Mouse (Mus musculus) limb, embryonic 13.5 days (tissue): Measurements from ENCODE around the gene Srpx. TPM values are rescaled to one million over a fixed set of nuclear protein-coding genes. Genes with fewer than 3 reads are reported as not detected.

Source experiments
- ATAC-seq: fragments of 200-750 bp; cut with Nextera tagmentation; 2 replicates; pipeline ENCODE4 v1.8.0; 2017; ENCODE audit warnings: low read depth, moderate number of reproducible peaks, moderate TSS enrichment; ENCODE audit not compliant: low FRiP score
- H3K27ac ChIP-seq: fragments of 300-500 bp; sonication (generic); 2 replicates; pipeline ENCODE4 v1.5.1; 2015; ENCODE audit warnings: inconsistent platforms, mild to moderate bottlenecking, moderate library complexity
- H3K27me3 ChIP-seq: fragments of 300-500 bp; sonication (generic); 2 replicates; pipeline ENCODE4 v1.6.1; 2015; ENCODE audit warnings: mild to moderate bottlenecking, inconsistent platforms
- H3K36me3 ChIP-seq: fragments of 300-500 bp; sonication (generic); 2 replicates; pipeline ENCODE4 v1.6.1; 2015; ENCODE audit warnings: inconsistent platforms, mild to moderate bottlenecking, moderate library complexity
- H3K4me1 ChIP-seq: fragments of 300-500 bp; sonication (generic); 2 replicates; pipeline ENCODE4 v1.6.1; 2015; ENCODE audit warnings: inconsistent platforms
- H3K4me2 ChIP-seq: fragments of 300-500 bp; sonication (generic); replicated peaks from 2 replicates; pipeline ENCODE4 v1.6.1; 2015; ENCODE audit warnings: inconsistent platforms, mild to moderate bottlenecking, moderate library complexity
- H3K4me3 ChIP-seq: fragments of 300-500 bp; sonication (generic); 2 replicates; pipeline ENCODE4 v1.5.1; 2015; ENCODE audit warnings: moderate library complexity, mild to moderate bottlenecking, inconsistent platforms
- H3K9ac ChIP-seq: fragments of 300-500 bp; sonication (generic); 2 replicates; pipeline ENCODE4 v1.6.1; 2015; ENCODE audit warnings: mild to moderate bottlenecking, inconsistent platforms
- H3K9me3 ChIP-seq: fragments of 300-500 bp; sonication (generic); 2 replicates; pipeline ENCODE4 v1.6.1; 2016; ENCODE audit warnings: inconsistent platforms
- WGBS: fragments of 180-500 bp; shearing (Covaris S2); methylation state at CpG from one replicate; pipeline ENCODE4 v1.1.7; 2015; 5-methylcytosine and 5-hydroxymethylcytosine counted together
- polyA plus RNA-seq: library from polyadenylated mRNA; unstranded; fragments of >200 nt; fragmentation: Nextera tagmentation; extraction: Ambion mirVana; gene quantifications from 2 replicates; pipeline ENCODE4 v1.2.1, GENCODE M21; 2015

Gene Srpx
- polyA plus RNA-seq, 1 experiment from 2014 or later = 29.4 TPM

GRCm38 (mm10) chrX:10069405-10069804 is 48.1 kb downstream of the Srpx start:
- no peak overlapping the region for H3K4me3 ChIP-seq
- no peak overlapping the region for H3K4me2 ChIP-seq
- no peak for ATAC-seq
- no peaks in the 10 kb centered on the region for H3K27me3 ChIP-seq
- no peak overlapping the region for H3K27ac ChIP-seq
- H3K9me3 ChIP-seq = no peaks in the 10 kb centered on the region
- H3K36me3 ChIP-seq = no peaks in the 10 kb centered on the region
- no peak overlapping the region for H3K9ac ChIP-seq
- whole genome bisulfite sequencing = 73% methylated on average over 4 of the region's 4 CpGs
- H3K4me1 ChIP-seq = no peaks in the 10 kb centered on the region

- no peak for ATAC-seq
- no peak overlapping the region for H3K4me3 ChIP-seq
- H3K27ac ChIP-seq = no peak overlapping the region
- H3K4me1 ChIP-seq = no peaks in the 10 kb centered on the region
- no peak overlapping the region for H3K4me2 ChIP-seq
- no peaks in the 10 kb centered on the region for H3K9me3 ChIP-seq
- H3K9ac ChIP-seq = no peak overlapping the region
- H3K36me3 ChIP-seq = no peaks in the 10 kb centered on the region
- 66% methylated on average over 1 of the region's 1 CpGs for WGBS
- no peaks in the 10 kb centered on the region for H3K27me3 ChIP-seq
Observed at GRCm38 (mm10) chrX:10063781-10064180, 53.7 kb downstream of the Srpx start.

- Histone ChIP-seq H3K4me1 (no peaks in the 10 kb centered on the region), H3K9ac (no peak overlapping the region), H3K27ac (no peak overlapping the region), H3K27me3 (no peaks in the 10 kb centered on the region), H3K36me3 (no peaks in the 10 kb centered on the region), H3K4me2 (no peak overlapping the region), H3K9me3 (no peaks in the 10 kb centered on the region), H3K4me3 (no peak overlapping the region)
- ATAC-seq = no peak
- WGBS = 77% methylated on average over 2 of the region's 2 CpGs
Observed at GRCm38 (mm10) chrX:10063361-10063760, 54.1 kb downstream of the Srpx start.

DNA sequence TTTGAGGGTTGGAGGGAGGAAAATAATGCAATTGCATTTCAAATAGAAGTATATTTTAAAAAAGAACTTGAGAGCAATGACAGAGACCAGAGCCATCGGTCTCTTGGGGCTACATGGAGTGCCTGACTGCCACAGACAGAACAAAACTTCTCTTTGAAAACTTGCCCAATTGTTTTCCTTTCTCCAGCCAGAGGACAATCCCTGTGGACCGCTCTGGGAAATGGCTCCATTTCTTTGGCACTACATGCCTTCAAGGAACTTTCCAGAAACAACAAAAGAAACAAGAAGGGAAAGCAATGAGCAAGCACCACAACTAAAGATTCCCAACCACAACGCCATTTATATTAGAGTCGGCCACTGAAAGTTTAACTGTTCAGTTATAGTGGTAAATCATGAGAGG is 55.3 kb downstream of the Srpx start:
- H3K9ac ChIP-seq = no peak overlapping the region
- no peaks in the 10 kb centered on the region for H3K36me3 ChIP-seq
- WGBS = 81% methylated on average over 4 of the region's 4 CpGs
- ATAC-seq = no peak
- no peaks in the 10 kb centered on the region for H3K27me3 ChIP-seq
- H3K4me1 ChIP-seq = no peaks in the 10 kb centered on the region
- no peak overlapping the region for H3K4me3 ChIP-seq
- no peak overlapping the region for H3K4me2 ChIP-seq
- H3K27ac ChIP-seq = no peak overlapping the region
- H3K9me3 ChIP-seq = no peaks in the 10 kb centered on the region

DNA sequence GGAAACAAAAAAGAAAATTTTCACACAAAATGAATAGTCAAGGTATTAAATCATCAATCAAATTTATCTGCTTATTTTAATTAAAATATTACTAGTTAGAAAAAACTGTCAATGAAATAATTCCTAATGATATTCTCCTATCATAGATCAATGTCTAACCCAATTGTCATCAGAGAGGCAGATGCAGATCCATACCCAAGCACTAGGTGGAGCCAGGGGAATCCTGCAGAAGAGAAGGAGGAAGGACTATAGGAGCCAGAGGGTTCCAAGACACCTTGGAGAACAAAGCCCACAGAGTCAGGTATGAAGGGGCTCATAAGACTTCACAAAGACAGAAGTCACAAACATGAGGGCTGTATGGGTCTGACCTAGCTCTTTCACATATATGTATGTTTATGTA is 82.8 kb downstream of the Srpx start:
- Histone ChIP-seq H3K4me2 (no peak overlapping the region), H3K36me3 (no peaks in the 10 kb centered on the region), H3K4me3 (no peak overlapping the region), H3K9me3 (no peaks in the 10 kb centered on the region), H3K27ac (no peak overlapping the region), H3K9ac (no peak overlapping the region), H3K27me3 (no peaks in the 10 kb centered on the region), H3K4me1 (no peaks in the 10 kb centered on the region)
- ATAC-seq = no peak

DNA sequence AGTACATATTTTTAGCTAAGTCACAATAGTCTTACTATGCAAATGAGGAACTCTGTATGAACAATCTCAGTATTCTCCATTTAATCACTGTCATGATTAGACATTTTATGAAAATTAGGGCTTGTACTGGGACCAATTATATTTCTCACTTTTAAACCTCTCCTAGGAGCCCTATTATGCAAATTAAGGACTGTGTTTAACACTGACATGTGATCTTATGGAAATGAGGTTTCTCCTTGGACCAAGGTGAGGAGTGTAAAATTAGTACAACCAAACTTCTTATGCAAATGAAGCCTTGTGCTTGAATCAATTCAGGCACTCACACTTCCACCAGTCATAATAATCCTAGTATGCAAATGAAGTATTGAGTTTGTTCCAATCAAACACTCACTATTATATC is 107.3 kb downstream of the Srpx start:
- H3K27me3 ChIP-seq = no peaks in the 10 kb centered on the region
- H3K4me3 ChIP-seq = no peak overlapping the region
- H3K9ac ChIP-seq = no peak overlapping the region
- no peaks in the 10 kb centered on the region for H3K9me3 ChIP-seq
- ATAC-seq = no peak
- H3K27ac ChIP-seq = no peak overlapping the region
- no peaks in the 10 kb centered on the region for H3K36me3 ChIP-seq
- H3K4me1 ChIP-seq = no peaks in the 10 kb centered on the region
- H3K4me2 ChIP-seq = no peak overlapping the region

DNA sequence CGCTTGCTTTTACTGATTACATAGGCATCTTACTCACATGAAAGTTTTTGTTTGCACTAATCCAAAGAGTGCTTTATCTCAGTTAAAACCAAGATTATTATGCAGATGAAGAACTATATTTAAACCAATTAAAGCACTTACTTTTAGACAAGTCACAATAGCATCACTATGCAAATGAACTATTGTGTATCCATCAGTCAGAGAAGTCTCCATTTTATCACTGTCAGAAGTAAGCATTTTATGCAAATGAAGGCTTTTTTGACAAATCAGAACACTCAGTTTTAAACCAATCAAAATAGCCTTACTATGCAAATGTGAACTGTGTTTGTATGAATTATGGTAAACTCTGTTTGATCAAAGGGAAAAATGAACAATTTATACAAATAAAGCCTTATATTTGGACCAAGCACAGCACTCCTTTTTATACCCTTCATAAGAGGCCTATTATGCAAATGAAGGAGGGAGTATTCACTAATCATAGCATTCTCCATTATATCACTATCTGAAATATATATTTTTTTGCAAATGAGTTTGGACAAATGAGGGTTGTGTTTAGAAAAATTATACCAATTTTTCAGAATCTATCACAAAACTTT is 109.7 kb downstream of the Srpx start:
- Histone ChIP-seq H3K9ac (no peak overlapping the region), H3K9me3 (no peaks in the 10 kb centered on the region), H3K27me3 (no peaks in the 10 kb centered on the region), H3K4me1 (no peaks in the 10 kb centered on the region), H3K27ac (no peak overlapping the region), H3K4me3 (no peak overlapping the region), H3K4me2 (no peak overlapping the region), H3K36me3 (no peaks in the 10 kb centered on the region)
- ATAC-seq = no peak
- WGBS = 87% methylated on average over 1 of the region's 1 CpGs

DNA sequence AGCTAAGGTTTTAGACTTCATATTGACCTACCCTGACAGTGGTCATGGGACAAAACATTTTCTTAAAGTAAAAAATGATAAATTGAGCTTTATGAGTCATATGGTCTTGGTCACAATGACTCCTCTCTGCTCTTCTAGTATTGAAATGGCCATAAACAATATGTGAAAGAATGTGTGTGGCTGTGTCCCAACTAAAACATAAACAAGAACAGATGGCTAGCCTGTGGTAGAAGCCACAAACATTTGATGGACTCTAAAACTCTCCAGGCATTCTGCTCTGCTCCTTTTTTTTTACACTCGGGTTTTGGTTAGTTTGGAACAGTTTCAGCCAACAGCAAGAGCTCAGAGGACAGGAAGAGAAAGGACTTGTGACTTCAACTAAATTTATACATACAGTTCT is 111.6 kb downstream of the Srpx start:
- Histone ChIP-seq H3K4me3 (no peak overlapping the region), H3K27me3 (no peaks in the 10 kb centered on the region), H3K9ac (no peak overlapping the region), H3K36me3 (no peaks in the 10 kb centered on the region), H3K9me3 (no peaks in the 10 kb centered on the region), H3K27ac (no peak overlapping the region), H3K4me1 (no peaks in the 10 kb centered on the region), H3K4me2 (no peak overlapping the region)
- WGBS = 50% methylated on average over 1 of the region's 1 CpGs
- ATAC-seq = no peak

GRCm38 (mm10) chrX:10000718-10001117 is 116.8 kb downstream of the Srpx start:
- H3K27ac ChIP-seq = no peak overlapping the region
- H3K9ac ChIP-seq = no peak overlapping the region
- 67% methylated on average over 1 of the region's 1 CpGs for WGBS
- H3K4me1 ChIP-seq = no peaks in the 10 kb centered on the region
- no peaks in the 10 kb centered on the region for H3K36me3 ChIP-seq
- no peak for ATAC-seq
- no peaks in the 10 kb centered on the region for H3K9me3 ChIP-seq
- H3K4me2 ChIP-seq = no peak overlapping the region
- no peaks in the 10 kb centered on the region for H3K27me3 ChIP-seq
- no peak overlapping the region for H3K4me3 ChIP-seq

Other genes with a start within 250 kb of the Srpx start
- gene Sytl5, start 232.1 kb downstream of the Srpx start, polyA plus RNA-seq = 0.61 and 0.68 TPM in 2 replicates
- gene Rpgr, start 99.2 kb upstream of the Srpx start, polyA plus RNA-seq = 19.0 and 20.8 TPM in 2 replicates
- gene Otc, start 134.6 kb upstream of the Srpx start, polyA plus RNA-seq = 0.15 TPM in 1 of 2 replicates, not detected in the other